Mouse (Mus musculus) hindbrain, embryonic 10.5 days (tissue): ENCODE measurements around the gene Olfr76. TPM values are rescaled to one million over a fixed set of nuclear protein-coding genes. Genes with fewer than 3 reads are reported as not detected.
"Not testable (repeated sequence)": the region's sequence is repeated elsewhere in the genome, so short reads cannot be mapped to it uniquely, and the experiment has no call there.

Experiments used
- DNase-seq: peaks from one replicate; pipeline ENCODE4 v3.0.0-alpha.2; 2017; ENCODE audit warnings: low spot score
- H3K27ac ChIP-seq: fragments of 300-500 bp; sonication (generic); 2 replicates; pipeline ENCODE4 v1.5.1; 2016; ENCODE audit warnings: mild to moderate bottlenecking, moderate library complexity
- H3K27me3 ChIP-seq: fragments of 300-500 bp; sonication (generic); 2 replicates; pipeline ENCODE4 v1.6.1; 2016; ENCODE audit warnings: mild to moderate bottlenecking; ENCODE audit not compliant: poor library complexity, insufficient read depth, severe bottlenecking
- H3K36me3 ChIP-seq: fragments of 300-500 bp; sonication (generic); 2 replicates; pipeline ENCODE4 v1.6.1; 2016; ENCODE audit warnings: mild to moderate bottlenecking, moderate library complexity
- H3K4me1 ChIP-seq: fragments of 300-500 bp; sonication (generic); replicated peaks from 2 replicates; pipeline ENCODE4 v1.6.1; 2016; ENCODE audit warnings: mild to moderate bottlenecking
- H3K4me3 ChIP-seq: fragments of 300-500 bp; sonication (generic); 2 replicates; pipeline ENCODE4 v1.5.1; 2016; ENCODE audit warnings: mild to moderate bottlenecking, moderate library complexity
- H3K9me3 ChIP-seq: fragments of 300-500 bp; sonication (generic); 2 replicates; pipeline ENCODE4 v1.6.1; 2016; ENCODE audit warnings: mild to moderate bottlenecking, moderate library complexity
- WGBS: fragments of 180-500 bp; shearing (Covaris S2); methylation state at CpG from one replicate; pipeline ENCODE4 v1.1.7; 2016; 5-methylcytosine and 5-hydroxymethylcytosine counted together
- polyA plus RNA-seq: library from polyadenylated mRNA; unstranded; fragments of >200 nt; fragmentation: Nextera tagmentation; extraction: Ambion mirVana; gene quantifications from 2 replicates; pipeline ENCODE4 v1.2.1, GENCODE M21; 2016

Gene Olfr76
- polyA plus RNA-seq, result not detected in 2 replicates

DNA sequence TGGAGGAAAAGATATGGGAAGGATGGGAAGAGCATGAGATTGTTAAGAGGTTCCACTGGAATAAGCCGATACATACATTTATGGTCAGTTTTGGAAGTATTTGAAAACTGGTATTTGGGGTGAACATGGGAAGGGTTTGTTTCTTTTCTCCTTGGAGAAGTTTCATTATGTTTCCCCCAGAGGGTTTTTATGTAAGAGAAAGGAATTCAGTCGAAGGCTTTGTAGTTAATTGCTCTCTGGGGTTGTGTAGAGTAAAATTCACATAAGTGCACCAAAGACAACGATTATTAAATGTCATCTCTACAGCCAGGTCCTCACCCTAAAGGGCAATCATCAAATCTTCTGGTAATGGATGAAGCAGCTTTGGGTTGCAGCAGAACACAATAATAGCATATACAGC is at the start of gene Olfr76:
Gene Olfr76 (minus strand): TSS at position 101 of the 400 bp plus-strand sequence.
- H3K36me3 ChIP-seq, result no peaks in the 10 kb centered on the region
- WGBS, result 77% methylated on average over 3 of the region's 3 CpGs
- no peak within 1 kb of the TSS for H3K4me3 ChIP-seq
- DNase-seq, result no peak
- H3K27me3 ChIP-seq, result no peaks in the 10 kb centered on the region
- no peaks in the 10 kb centered on the region for H3K9me3 ChIP-seq
- H3K27ac ChIP-seq, result no peak within 1 kb of the TSS
- H3K4me1 ChIP-seq, result no peaks in the 10 kb centered on the region

GRCm38 (mm10) chr19:12170062-12170599 is 47.1 kb upstream of the Olfr76 start, which contains the start of gene Olfr1555-ps1:
TSS of gene Olfr1555-ps1 (minus strand) at chr19:12170112.
- not testable (repeated sequence) for H3K4me3 ChIP-seq, H3K27ac ChIP-seq, H3K27me3 ChIP-seq, H3K4me1 ChIP-seq, H3K9me3 ChIP-seq, H3K36me3 ChIP-seq, DNase-seq
- WGBS, result 55% methylated on average over 1 of the region's 1 CpGs

- Histone ChIP-seq H3K4me3 (no peak overlapping the region), H3K27me3 (no peaks in the 10 kb centered on the region), H3K9me3 (no peaks in the 10 kb centered on the region), H3K36me3 (no peaks in the 10 kb centered on the region), H3K4me1 (no peaks in the 10 kb centered on the region), H3K27ac (no peak overlapping the region)
- 94% methylated on average over 3 of the region's 3 CpGs for WGBS
- DNase-seq, result no peak
These were observed 22.4 kb upstream of the Olfr76 start for GRCm38 (mm10) chr19:12145452-12145851.

DNA sequence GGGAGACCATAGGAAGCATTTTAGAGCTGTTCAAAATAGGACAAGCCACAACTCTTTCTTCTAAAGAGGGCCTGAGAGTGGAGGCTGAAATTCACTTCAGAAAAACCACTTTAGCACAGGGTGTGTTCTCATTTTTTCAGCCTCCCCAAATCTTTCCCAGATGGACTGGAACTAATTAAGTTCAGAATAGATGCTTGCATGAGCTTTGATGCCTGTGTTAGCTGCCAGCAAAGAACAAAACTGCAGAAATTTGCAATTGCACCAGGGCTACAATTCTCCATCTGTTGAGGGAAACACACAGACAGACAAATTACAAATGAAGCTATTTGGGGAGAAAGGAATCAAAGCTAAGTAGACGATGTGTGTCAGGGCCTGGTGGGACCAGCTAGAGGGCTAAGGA is 20.4 kb upstream of the Olfr76 start:
- Histone ChIP-seq H3K36me3 (no peaks in the 10 kb centered on the region), H3K4me3 (no peak overlapping the region), H3K27ac (no peak overlapping the region), H3K4me1 (no peaks in the 10 kb centered on the region), H3K27me3 (no peaks in the 10 kb centered on the region), H3K9me3 (no peaks in the 10 kb centered on the region)
- 41% methylated on average over 1 of the region's 1 CpGs for WGBS
- DNase-seq, result peak; percentile 5

- Histone ChIP-seq H3K9me3 (no peaks in the 10 kb centered on the region), H3K36me3 (no peaks in the 10 kb centered on the region), H3K4me3 (no peak overlapping the region), H3K27me3 (no peaks in the 10 kb centered on the region), H3K27ac (no peak overlapping the region), H3K4me1 (no peaks in the 10 kb centered on the region)
- 36% methylated on average over 2 of the region's 2 CpGs for WGBS
- DNase-seq, result peak; percentile 5
These were observed 11.3 kb upstream of the Olfr76 start for GRCm38 (mm10) chr19:12134289-12134688.

GRCm38 (mm10) chr19:12116464-12116863 is 6.5 kb downstream of the Olfr76 start:
- Histone ChIP-seq H3K27ac (no peak overlapping the region), H3K27me3 (no peaks in the 10 kb centered on the region), H3K9me3 (no peaks in the 10 kb centered on the region), H3K4me1 (no peaks in the 10 kb centered on the region), H3K36me3 (no peaks in the 10 kb centered on the region), H3K4me3 (no peak overlapping the region)
- DNase-seq, result no peak
- 86% methylated on average over 3 of the region's 3 CpGs for WGBS

- Histone ChIP-seq H3K9me3 (no peaks in the 10 kb centered on the region), H3K27ac (no peak within 1 kb of the TSS), H3K36me3 (no peaks in the 10 kb centered on the region), H3K4me1 (no peaks in the 10 kb centered on the region), H3K27me3 (no peaks in the 10 kb centered on the region), H3K4me3 (no peak within 1 kb of the TSS)
- DNase-seq, result no peak
- 70% methylated on average over 1 of the region's 1 CpGs for WGBS
These were observed 7.2 kb downstream of the Olfr76 start, which contains the start of gene Olfr1428 for GRCm38 (mm10) chr19:12115797-12116196. TSS of gene Olfr1428 (minus strand) at chr19:12115897.

GRCm38 (mm10) chr19:12113807-12114206 is 9.2 kb downstream of the Olfr76 start:
- 83% methylated on average over 1 of the region's 1 CpGs for WGBS
- Histone ChIP-seq H3K27ac (no peak overlapping the region), H3K27me3 (no peaks in the 10 kb centered on the region), H3K36me3 (no peaks in the 10 kb centered on the region), H3K9me3 (no peaks in the 10 kb centered on the region), H3K4me3 (no peak overlapping the region), H3K4me1 (no peaks in the 10 kb centered on the region)
- DNase-seq, result no peak

- Histone ChIP-seq H3K27ac (no peak overlapping the region), H3K4me3 (no peak overlapping the region), H3K4me1 (no peaks in the 10 kb centered on the region), H3K9me3 (no peaks in the 10 kb centered on the region), H3K36me3 (no peaks in the 10 kb centered on the region), H3K27me3 (no peaks in the 10 kb centered on the region)
- WGBS, result 86% methylated on average over 1 of the region's 1 CpGs
- no peak for DNase-seq
These were observed 18.5 kb downstream of the Olfr76 start for GRCm38 (mm10) chr19:12104541-12104940.

GRCm38 (mm10) chr19:12103234-12103633 is 19.8 kb downstream of the Olfr76 start, which contains the start of gene Olfr1427:
TSS of gene Olfr1427 (minus strand) at chr19:12103334.
- 98% methylated on average over 2 of the region's 2 CpGs for WGBS

GRCm38 (mm10) chr19:12091913-12092312 is 31.1 kb downstream of the Olfr76 start, which contains the start of gene Olfr1426:
TSS of gene Olfr1426 (minus strand) at chr19:12092013.
- H3K4me1 ChIP-seq, result no peaks in the 10 kb centered on the region
- whole genome bisulfite sequencing, result 76% methylated on average over 1 of the region's 1 CpGs
- DNase-seq, result no peak
- H3K27ac ChIP-seq, result no peak within 1 kb of the TSS
- no peak within 1 kb of the TSS for H3K4me3 ChIP-seq
- H3K36me3 ChIP-seq, result no peaks in the 10 kb centered on the region
- H3K27me3 ChIP-seq, result no peaks in the 10 kb centered on the region
- no peaks in the 10 kb centered on the region for H3K9me3 ChIP-seq

More at GRCm38 (mm10) chr19:12103234-12103633, 19.8 kb downstream of the Olfr76 start, which contains the start of gene Olfr1427:
- no peak within 1 kb of the TSS for H3K4me3 ChIP-seq
- no peaks in the 10 kb centered on the region for H3K27me3 ChIP-seq
- H3K4me1 ChIP-seq, result no peaks in the 10 kb centered on the region
- H3K27ac ChIP-seq, result no peak within 1 kb of the TSS
- no peaks in the 10 kb centered on the region for H3K36me3 ChIP-seq
- no peak for DNase-seq
- no peaks in the 10 kb centered on the region for H3K9me3 ChIP-seq

- H3K4me3 ChIP-seq, H3K36me3 ChIP-seq, H3K4me1 ChIP-seq, H3K27ac ChIP-seq, DNase-seq, H3K9me3 ChIP-seq, H3K27me3 ChIP-seq: not testable (repeated sequence)
- 91% methylated on average over 4 of the region's 4 CpGs for WGBS
These were observed 45.4 kb downstream of the Olfr76 start, which contains the start of gene Olfr1425 for GRCm38 (mm10) chr19:12077631-12078030. TSS of gene Olfr1425 (minus strand) at chr19:12077731.

- 84% methylated on average over 1 of the region's 1 CpGs for WGBS
- H3K36me3 ChIP-seq, H3K27me3 ChIP-seq, DNase-seq, H3K27ac ChIP-seq, H3K4me1 ChIP-seq, H3K9me3 ChIP-seq, H3K4me3 ChIP-seq: not testable (repeated sequence)
These were observed 53.5 kb downstream of the Olfr76 start for GRCm38 (mm10) chr19:12069546-12069945.
